ENCODE assay signal across 12 mouse cellular contexts in the genomic region with DNA sequence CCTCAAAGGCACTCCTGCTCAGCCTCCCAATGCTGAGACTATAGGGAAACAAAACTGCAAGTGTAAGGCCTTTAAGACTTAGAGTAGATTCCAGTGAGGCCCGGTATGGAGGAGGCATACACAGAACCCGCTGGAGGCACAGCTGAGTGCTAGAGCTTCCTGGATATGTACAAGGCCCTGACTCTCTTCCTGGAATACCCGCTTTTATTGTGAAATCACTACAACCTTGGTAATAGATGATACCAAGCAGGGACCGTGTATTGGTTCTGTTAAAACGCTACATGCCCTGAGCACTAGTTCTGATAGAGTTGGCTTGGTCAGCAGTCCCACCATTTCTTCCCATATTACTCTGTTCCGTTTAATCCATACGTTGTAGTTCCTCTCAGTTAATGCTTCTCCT.
"Had no signal": no experiment of that assay in that cellular context is flagged by ENCODE, and none has a peak within 500 bp of the region (broad histone marks: within the 10 kb centered on the region; RNA-seq: fewer than 3 reads in every experiment).

No protein-coding gene starts in this region.

- DNase-seq: retina, postnatal 1 day; right cerebral cortex, adult 18-20 months; right cerebral cortex, postnatal 14 days; right cerebral cortex, postnatal 25 days; right cerebral cortex, postnatal 4 days; spleen, adult 18-20 months; thymus, adult 18-20 months; thymus, adult 2 months; thymus, postnatal 14 days; thymus, postnatal 25 days; thymus, postnatal 36 days; thymus, postnatal 4 days had no signal
